Mouse (Mus musculus) layer of hippocampus, postnatal 14 days (tissue): ENCODE data around the gene Cryl1. TPM values are rescaled to one million over a fixed set of nuclear protein-coding genes. Genes with fewer than 3 reads are reported as not detected.

Experiments
- DNase-seq, 2 experiments: peaks; one replicate each; pipeline ENCODE4 v3.0.0; 2021 to 2022; ENCODE audit warnings: low spot score in 2 of 2, mixed read lengths in 1 of 2
- total RNA-seq, 2 experiments: library from RNA; stranded (reverse); gene quantifications; 2 replicates each; pipeline ENCODE4 v1.2.3; 2021

Gene Cryl1
- total RNA-seq, 2 experiments from 2014 or later: 23.3 to 23.5 TPM

- DNase-seq: peak in 1 of 2 experiments; percentile 45
These were observed 68.7 kb downstream of the Cryl1 start for GRCm38 (mm10) chr14:57329600-57329999.

- DNase-seq: peak; percentile 27 to 72
These were observed 71.6 kb downstream of the Cryl1 start for GRCm38 (mm10) chr14:57326771-57327170.

- DNase-seq: no peak
These were observed 79.5 kb downstream of the Cryl1 start for GRCm38 (mm10) chr14:57318812-57319211.

- DNase-seq: no peak
These were observed 81.4 kb downstream of the Cryl1 start for GRCm38 (mm10) chr14:57316662-57317600.

GRCm38 (mm10) chr14:57315976-57316375, 82.4 kb downstream of the Cryl1 start:
- no peak for DNase-seq

GRCm38 (mm10) chr14:57315551-57315950, 82.8 kb downstream of the Cryl1 start:
- DNase-seq: no peak

GRCm38 (mm10) chr14:57301600-57302230, 96.6 kb downstream of the Cryl1 start:
- no peak for DNase-seq

- no peak for DNase-seq
These were observed 97.8 kb downstream of the Cryl1 start for GRCm38 (mm10) chr14:57300530-57300929.

- no peak for DNase-seq
These were observed 100.7 kb downstream of the Cryl1 start for GRCm38 (mm10) chr14:57297672-57298071.

GRCm38 (mm10) chr14:57291399-57291942, 106.9 kb downstream of the Cryl1 start:
- no peak for DNase-seq

- DNase-seq: peak in 1 of 2 experiments; percentile 12
These were observed 109.2 kb downstream of the Cryl1 start for GRCm38 (mm10) chr14:57289105-57289504.

GRCm38 (mm10) chr14:57283816-57284215, 114.5 kb downstream of the Cryl1 start:
- DNase-seq: no peak

- no peak for DNase-seq
These were observed 115.7 kb downstream of the Cryl1 start for GRCm38 (mm10) chr14:57282591-57282990.

- no peak for DNase-seq
These were observed 117.5 kb downstream of the Cryl1 start for GRCm38 (mm10) chr14:57280835-57281234.

GRCm38 (mm10) chr14:57276481-57277012, 121.8 kb downstream of the Cryl1 start:
- DNase-seq: no peak

GRCm38 (mm10) chr14:57272341-57272740, 126.0 kb downstream of the Cryl1 start:
- DNase-seq: no peak

GRCm38 (mm10) chr14:57271861-57272260, 126.5 kb downstream of the Cryl1 start:
- no peak for DNase-seq

- DNase-seq: no peak
These were observed 129.4 kb downstream of the Cryl1 start for GRCm38 (mm10) chr14:57268900-57269299.

- no peak for DNase-seq
These were observed 130.0 kb downstream of the Cryl1 start for GRCm38 (mm10) chr14:57268344-57268743.

GRCm38 (mm10) chr14:57263943-57264342, 134.4 kb downstream of the Cryl1 start:
- DNase-seq: no peak

- no peak for DNase-seq
These were observed 139.0 kb downstream of the Cryl1 start for GRCm38 (mm10) chr14:57259341-57259740.

GRCm38 (mm10) chr14:57248661-57249060, 149.7 kb downstream of the Cryl1 start:
- DNase-seq: no peak
